Mouse (Mus musculus): ENCODE results near the gene Scml4. TPM values are rescaled to one million over a fixed set of nuclear protein-coding genes. Genes with fewer than 3 reads are reported as not detected.

Gene Scml4
- total RNA-seq, 2 experiments from 2014 or later = 1.3 to 1.4 TPM

DNA sequence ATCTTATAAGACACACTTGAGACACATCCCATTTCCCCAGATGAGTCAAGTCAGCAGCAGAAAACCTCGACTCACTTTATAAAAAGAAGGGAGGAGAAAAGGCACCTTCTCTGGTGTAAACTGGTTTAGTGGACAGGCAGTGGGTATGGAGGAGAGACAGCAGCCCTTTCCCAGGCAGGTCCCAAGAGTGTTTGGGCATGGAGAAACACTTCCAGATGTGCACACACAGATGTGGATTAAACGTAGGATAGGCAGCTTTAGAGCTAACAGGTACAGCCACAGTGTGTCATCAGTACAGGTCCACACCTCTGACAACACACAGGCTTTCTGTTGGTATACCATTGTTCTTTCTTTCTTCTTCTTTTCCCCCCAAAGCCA lies 400 bp upstream of the Scml4 start:
- DNase-seq = no peak
- intact Hi-C loops (cut with DNase I) = no loop called here

DNA sequence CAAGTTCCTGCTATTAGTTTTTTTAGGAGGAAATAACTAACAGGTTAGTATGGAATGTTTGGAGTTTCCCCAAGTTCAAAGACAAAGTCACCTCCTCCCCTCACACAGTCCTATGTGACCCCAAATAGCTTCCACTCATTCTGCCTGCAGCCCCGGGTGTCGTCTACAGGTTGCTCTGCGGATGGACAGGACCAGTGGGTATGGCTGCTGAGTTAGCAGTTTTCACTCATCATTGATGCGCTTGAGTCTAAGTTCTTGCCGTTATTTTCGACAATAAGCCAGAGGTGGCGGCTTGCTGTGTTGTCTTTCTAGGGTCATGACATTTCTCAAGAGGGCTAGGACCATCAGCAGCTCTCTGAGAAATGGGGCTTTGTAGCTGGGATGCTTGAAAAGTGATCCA lies 1.3 kb downstream of the Scml4 start:
- intact Hi-C loops (cut with DNase I) = no loop called here
- DNase-seq = no peak

DNA sequence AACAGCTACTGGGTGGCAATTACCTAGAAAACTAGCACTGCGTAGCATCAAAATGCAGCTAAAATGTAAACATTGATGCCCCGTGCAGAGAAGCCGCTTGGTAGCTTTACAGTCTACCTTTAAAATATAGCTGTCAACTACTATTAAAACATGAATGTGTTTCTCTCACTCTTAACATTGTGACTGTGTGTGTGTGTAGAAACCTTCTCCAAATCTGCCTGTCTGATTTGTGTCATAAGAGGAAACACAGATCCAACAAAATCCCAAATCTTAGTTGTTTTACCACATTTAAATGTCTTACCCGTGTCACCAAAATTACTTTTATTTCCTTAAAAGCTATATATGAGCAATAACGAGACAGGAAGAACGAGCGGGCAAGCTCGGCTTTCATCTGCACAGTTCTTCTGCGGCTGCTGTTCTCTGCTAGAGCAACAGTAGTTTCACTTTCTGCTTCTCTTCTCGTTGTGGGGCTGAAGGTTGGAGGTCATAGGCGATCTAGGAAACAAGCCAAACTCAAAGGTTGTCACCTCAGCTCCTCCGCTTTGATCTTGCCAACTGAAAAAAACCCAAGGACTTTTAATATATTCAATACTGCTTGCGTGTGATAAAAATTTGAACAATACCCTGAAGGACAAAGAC lies 2.1 kb downstream of the Scml4 start:
- DNase-seq = peak; percentile 47 to 53
- intact Hi-C loops (cut with DNase I) = no loop called here

DNA sequence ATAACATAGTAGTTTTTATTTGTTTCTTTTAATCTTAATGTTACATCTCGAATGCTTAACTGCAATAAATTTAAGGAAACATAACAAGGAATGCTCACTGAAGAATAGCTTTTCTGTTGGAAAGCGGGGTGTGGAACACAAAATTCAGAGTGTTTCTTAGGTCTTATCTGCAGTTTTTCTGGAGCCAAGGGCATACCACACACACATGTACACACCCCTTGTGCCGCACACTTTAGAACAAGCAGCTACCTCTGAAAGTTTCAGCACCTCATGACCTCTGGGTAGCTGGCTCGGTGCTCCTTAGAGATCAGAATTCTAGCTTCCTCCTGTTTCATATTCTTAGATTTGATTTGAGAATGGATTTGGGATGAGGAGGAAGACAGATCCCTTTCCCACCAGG lies 2.6 kb downstream of the Scml4 start:
- DNase-seq = no peak
- intact Hi-C loops (cut with DNase I) = no loop called here

DNA sequence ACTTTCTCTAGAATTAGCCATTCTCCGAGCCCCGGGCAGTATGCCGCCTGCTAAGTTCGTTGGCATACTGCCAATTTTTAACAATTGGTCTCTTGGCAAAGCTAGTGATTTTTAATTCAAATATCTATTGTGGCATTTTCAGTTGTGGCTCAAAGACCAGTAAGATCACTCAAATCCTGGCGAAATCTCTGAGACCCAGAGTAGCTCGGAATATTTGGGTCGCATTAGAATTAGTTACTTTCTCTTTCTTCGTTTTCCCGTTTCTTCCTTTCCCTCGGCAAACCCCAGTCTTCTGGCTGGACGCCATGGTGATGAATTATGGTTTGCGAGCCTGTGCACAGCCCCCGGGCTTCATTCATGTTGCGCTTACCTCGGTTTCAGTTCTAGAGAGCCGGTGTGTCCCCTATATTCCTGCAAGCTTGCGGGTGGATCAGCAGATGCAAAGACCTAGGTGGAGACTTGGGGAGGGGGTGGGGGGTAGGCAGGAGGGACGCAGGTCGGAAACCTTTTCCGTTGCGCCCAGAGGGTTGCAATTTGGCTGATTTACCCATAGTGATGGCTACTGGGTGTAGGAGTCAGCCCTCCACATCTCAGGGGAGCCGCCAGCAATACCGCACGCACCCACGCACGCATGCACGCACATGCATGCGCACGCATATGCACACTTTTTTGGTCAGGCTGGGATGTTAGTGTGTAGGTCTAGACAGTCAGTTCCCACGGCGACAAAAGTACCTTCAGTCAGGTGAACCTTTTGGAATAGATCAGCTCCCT lies 3.6 kb downstream of the Scml4 start:
- intact Hi-C loops (cut with DNase I) = no loop called here
- peak; percentile 38 to 58 for DNase-seq

GRCm38 (mm10) chr10:42864696-42865095 lies 4.5 kb downstream of the Scml4 start:
- intact Hi-C loops (cut with DNase I) = no loop called here
- no peak for DNase-seq

- no peak for DNase-seq
- intact Hi-C loops (cut with DNase I) = no loop called here
These were observed 8.2 kb downstream of the Scml4 start for GRCm38 (mm10) chr10:42868416-42868815.

- DNase-seq = no peak
- intact Hi-C loops (cut with DNase I) = no loop called here
These were observed 9.3 kb downstream of the Scml4 start for GRCm38 (mm10) chr10:42869467-42869866.

DNA sequence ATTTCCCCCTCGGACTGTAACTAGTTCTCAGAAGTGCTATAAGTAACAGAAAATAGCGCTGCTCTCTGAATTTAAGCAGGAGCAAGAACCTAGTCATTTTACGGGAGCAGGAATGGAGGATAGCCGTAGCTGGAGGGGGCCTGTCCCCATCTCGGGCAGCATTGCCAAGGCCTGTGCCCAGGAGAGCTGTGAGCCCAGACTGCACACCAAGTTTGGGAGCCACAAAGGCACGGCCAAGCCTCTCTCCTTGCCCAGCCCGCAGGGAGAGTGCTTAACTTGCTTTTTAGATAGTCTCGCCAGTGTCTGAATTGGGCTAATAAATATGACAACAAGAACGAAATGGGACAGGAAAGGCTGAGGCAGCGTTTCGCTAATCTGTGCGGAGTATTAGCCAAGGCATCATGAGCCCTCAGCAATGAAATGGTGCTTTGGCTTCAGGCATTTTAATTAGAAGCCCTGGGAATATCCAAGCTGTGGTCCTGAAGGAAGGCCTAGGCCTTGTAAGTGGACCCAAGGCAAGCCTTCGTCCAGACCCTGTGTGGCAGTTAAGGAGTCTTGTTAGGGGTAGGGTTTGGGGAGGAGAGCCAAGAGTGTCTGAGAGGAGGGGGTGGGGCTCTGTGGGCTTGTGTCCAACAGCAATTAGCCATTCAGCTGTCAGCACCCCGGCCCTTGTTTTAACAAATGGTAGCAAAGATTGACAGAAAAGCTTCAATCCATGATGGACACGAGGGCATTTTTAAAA lies 12.3 kb downstream of the Scml4 start:
- no peak for DNase-seq
- intact Hi-C loops (cut with DNase I) = no loop called here

DNA sequence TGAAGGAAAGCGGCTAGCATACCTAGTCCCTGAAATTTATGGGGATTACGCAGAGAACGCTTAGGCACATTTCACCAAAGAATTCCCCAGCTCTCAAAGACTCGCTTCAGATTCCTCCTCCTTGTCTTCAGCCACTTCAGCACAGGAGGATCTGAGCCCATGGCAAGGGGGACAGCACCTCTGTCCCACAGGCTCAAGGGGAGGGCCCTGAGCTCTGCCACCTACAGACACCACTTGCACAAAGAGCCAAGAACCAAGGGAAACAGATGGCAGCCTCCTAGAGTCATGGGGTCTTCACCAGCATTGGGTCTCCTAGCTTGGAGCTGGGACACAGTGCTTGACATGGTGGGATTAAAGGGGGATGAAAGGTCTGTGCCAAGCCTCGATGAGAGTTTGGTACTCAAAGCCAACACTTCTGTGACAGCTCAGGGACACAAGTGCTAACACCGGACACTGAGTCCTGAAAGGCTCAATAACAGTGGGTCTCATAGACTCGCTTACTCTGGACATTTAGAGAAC lies 13.0 kb downstream of the Scml4 start:
- intact Hi-C loops (cut with DNase I) = no loop called here
- no peak for DNase-seq

DNA sequence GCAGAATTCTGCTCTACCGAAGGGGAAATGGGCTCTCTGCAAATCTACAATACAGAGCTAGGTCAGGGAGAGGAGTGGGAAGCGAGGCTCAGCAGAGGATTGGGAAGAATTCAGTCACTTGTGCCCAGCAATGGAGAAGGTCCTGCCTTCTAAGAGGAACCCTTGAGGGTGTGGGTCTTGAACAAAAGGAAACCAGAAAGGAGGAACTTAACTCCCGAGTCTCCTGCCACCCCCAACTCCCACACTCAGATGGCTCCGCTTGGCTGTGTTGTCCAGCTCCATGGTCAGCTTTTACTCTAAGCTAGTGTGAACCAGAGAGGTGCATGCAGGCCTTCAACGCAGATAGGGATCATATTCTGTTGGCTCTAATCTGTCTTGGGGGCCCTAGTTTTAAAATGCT lies 16.0 kb downstream of the Scml4 start:
- no peak for DNase-seq
- intact Hi-C loops (cut with DNase I) = no loop called here

GRCm38 (mm10) chr10:42879269-42879681 lies 19.1 kb downstream of the Scml4 start:
- intact Hi-C loops (cut with DNase I) = no loop called here
- no peak for DNase-seq

DNA sequence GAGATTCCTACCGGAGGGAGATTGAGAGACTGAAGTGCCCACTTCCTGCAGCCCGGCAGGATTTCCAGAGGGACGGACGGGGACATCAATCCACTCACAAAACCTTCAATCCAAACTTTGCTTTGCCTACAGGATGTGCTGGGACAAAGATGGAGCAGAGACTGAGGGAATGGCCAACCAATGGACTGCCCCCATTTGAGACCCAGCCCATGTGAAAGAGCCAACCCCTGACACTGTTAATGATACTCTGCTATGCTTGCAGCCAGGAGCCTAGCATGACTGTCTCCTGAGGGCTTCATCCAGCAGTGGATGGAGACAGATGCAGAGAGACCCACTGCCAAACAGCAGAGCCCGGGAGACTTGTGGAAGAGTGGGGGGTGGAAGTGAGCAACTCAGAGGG lies 19.5 kb downstream of the Scml4 start:
- intact Hi-C loops (cut with DNase I) = no loop called here
- DNase-seq = no peak

- intact Hi-C loops (cut with DNase I) = no loop called here
- DNase-seq = no peak
These were observed 26.9 kb downstream of the Scml4 start for GRCm38 (mm10) chr10:42887040-42887439.

DNA sequence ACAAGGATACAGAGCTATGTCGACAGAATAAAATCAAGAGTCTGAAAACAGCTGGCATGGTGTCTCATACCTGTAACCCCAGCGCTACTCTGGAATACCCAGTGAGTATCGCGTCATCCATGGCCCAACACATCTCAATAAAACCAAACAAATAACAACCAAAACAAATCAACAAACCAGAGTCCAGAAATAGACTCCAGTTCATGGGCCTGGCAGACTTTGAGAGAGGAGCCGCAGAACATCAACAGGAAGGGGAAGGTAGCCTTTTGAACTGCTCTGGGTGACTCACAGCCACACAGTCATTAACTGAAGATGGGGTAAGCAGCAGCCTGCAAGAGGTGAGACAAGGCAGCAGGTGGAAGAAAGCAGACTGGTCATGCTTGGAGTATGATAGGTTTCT lies 28.1 kb downstream of the Scml4 start:
- intact Hi-C loops (cut with DNase I) = no loop called here
- no peak for DNase-seq

DNA sequence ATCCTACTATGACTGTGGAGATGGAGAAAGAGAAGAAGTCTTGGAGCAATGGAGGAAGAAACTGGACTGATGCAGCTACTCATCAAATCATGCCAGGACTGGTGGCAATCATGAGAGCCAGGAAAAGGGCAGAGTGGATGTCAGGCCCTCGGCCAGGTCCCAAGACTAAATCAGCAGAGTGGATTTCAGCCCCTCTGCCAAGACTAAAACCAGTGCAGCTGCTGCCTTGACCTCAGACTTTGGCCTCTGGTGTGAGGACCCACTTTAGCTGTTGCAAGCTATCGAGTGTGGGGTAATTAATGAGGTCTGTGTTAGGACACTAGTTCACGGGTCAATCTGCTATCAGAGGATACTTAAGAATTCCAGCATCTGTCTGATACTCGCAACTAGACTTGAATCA lies 30.2 kb downstream of the Scml4 start:
- intact Hi-C loops (cut with DNase I) = no loop called here
- DNase-seq = peak in 1 of 2 experiments; percentile 19

DNA sequence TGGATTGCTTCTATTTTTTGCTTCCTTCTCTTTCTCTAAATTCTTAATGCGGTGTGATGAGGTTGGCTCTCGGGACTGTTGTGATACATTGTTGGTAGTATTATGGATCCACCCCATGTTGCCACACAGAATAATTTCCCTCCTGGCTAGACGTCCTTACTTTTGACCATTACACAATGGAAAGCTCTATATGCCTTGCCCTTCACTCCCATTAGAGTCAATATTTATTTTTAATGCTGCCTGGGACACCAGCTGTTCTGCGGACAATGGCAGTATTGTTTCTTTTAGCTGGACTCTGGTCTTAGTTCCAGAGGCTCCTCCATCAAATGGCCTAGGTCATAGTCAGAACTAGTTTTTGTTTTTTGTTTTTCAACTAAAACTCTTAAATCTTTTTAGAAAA lies 32.1 kb downstream of the Scml4 start:
- DNase-seq = no peak
- intact Hi-C loops (cut with DNase I) = no loop called here

DNA sequence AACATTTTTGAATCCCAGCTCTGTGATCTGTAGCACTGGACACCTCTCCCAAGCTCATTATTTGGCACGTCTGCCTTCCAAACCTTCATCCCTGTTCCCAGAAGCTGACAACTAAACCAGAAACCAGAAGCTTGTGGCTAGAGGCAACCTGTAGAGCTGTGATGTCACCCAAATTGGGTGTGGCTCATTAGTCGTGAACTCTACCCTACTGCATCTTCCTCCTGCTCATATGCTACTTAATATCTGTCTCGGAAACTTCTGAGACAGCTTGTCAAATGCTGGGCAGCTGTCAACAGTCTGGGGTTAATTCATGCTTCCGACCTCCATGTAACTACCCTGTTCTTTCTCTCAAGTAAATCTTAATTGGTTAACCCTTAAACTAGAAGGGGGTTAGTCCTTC lies 32.8 kb downstream of the Scml4 start:
- intact Hi-C loops (cut with DNase I) = no loop called here
- no peak for DNase-seq

- intact Hi-C loops (cut with DNase I) = no loop called here
- no peak for DNase-seq
These were observed 33.7 kb downstream of the Scml4 start for GRCm38 (mm10) chr10:42893857-42894256.

DNA sequence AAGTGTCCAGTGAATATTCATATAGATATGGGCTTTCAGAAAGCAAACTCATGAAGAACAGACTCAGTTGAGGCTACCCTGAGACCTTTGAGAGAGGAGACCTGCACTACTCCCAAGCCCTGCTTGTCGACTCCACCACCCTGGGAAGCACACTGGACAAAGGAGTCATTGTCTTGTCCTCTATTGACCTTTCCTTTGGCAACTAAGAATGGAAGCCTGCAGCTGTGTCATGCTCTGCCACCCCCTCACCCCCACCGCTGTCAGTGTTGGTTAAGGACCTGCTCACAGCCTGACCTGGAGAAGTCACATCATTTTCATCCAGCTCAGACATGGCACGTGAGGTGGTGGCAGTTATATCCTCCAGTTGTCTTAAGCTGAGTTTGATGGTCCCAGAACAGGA lies 34.1 kb downstream of the Scml4 start:
- intact Hi-C loops (cut with DNase I) = no loop called here
- no peak for DNase-seq

DNA sequence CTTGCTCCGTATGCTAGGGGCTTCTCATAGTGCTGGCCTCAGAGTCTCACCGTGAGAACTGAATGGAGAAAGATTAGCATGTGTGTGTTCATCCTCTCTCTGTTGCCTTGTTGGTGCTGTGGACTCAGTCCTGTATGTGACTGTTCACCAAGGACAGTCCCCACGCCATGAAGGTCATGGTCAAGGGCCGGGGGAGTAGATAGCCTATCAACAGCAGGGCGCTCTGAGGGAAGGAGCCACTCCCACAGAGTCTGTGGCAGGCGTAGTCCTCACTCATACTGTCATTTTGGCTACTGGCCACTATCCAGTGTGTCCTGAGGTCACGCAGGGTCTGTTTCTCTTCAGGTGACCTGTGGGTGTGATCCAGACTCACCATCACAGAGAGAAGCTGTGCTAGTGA lies 34.5 kb downstream of the Scml4 start:
- DNase-seq = no peak
- intact Hi-C loops (cut with DNase I) = no loop called here

GRCm38 (mm10) chr10:42896621-42897020 lies 36.5 kb downstream of the Scml4 start:
- intact Hi-C loops (cut with DNase I) = no loop called here
- no peak for DNase-seq
